Mouse (Mus musculus): Measurements from ENCODE around the gene Alpk3.

DNA sequence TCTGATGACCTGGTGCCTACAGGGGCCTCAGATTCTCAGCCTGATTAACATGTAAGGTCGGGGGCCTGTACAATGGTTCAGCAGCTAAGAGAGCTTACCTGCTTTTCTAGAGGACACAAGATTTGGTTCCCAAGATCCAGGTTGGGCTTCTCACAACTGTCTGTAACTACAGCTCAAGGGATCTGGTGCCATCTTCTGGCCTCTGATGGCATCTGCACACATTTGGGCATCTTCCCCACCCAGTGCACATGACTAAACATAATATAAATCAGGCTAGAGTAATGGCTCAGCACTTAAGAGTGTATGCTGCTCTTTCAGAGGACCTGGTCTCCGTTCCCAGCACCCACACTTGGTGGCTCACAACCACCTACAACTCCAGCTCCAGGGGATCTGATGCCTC is 3.5 kb downstream of the Alpk3 start:
- TF ChIP-seq MAFK (IDR thresholded peaks at IDR 0.05; ENCODE audit: insufficient read depth, low read depth, low read length), result peak; percentile 40; the same call in 1 of the 2 replicates
- peak; percentile 73; the same call in 1 of the 2 replicates for TF ChIP-seq ZC3H11A (IDR thresholded peaks at IDR 0.05; ENCODE audit: borderline replicate concordance, low read depth, low read length)
- no peak for TF ChIP-seq ZNF384 (IDR thresholded peaks at IDR 0.05; ENCODE audit: low read depth, low read length)
- no peak for TF ChIP-seq HCFC1 (IDR thresholded peaks at IDR 0.05; ENCODE audit: borderline replicate concordance, insufficient read depth, low read length)
- no peak for TF ChIP-seq CHD2 (IDR thresholded peaks at IDR 0.05; ENCODE audit: low read depth, low read length)

Data from ES-E14 (cell line).